Mouse (Mus musculus) forebrain, embryonic 13.5 days (tissue): ENCODE results near the gene Xpot. TPM values are rescaled to one million over a fixed set of nuclear protein-coding genes. Genes with fewer than 3 reads are reported as not detected.

ENCODE experiments used
- microRNA-seq: library from miRNA; unstranded; fragments of <30 nt; microRNA quantifications from one replicate; pipeline ENCODE4, GENCODE M21; 2016
- polyA plus RNA-seq: library from polyadenylated mRNA; unstranded; fragments of >200 nt; fragmentation: Nextera tagmentation; extraction: Ambion mirVana; gene quantifications from 2 replicates; pipeline ENCODE4 v1.2.1, GENCODE M21; 2015

Xpot gene
- polyA plus RNA-seq, 1 experiment from 2014 or later = 37.9 TPM

Small RNA genes within 50 kb of the gene (microRNA-seq; reads per million reads assigned to microRNA genes)
- gene Gm24330 = not detected

Other genes starting within 250 kb of the Xpot start
- gene Rassf3, start 150.0 kb downstream of the Xpot start, polyA plus RNA-seq = 3.5 and 3.7 TPM in 2 replicates
- gene Tbk1, start 39.5 kb downstream of the Xpot start, polyA plus RNA-seq = 31.7 and 37.1 TPM in 2 replicates
- gene D930020B18Rik, start 15.3 kb upstream of the Xpot start, polyA plus RNA-seq = 0.11 TPM in 1 of 2 replicates, not detected in the other
- gene BC048403, start 113.6 kb upstream of the Xpot start, polyA plus RNA-seq = 1.7 and 2.3 TPM in 2 replicates